Mouse (Mus musculus) mature B cell (primary cell): ENCODE results near the gene Serac1.
"Not testable (repeated sequence)": the region's sequence is repeated elsewhere in the genome, so short reads cannot be mapped to it uniquely, and the experiment has no call there.

ENCODE experiments used
- in situ Hi-C: fragments of 300-500 bp; cut with MboI; formaldehyde crosslinking; loops from 2 replicates; pipeline ENCODE4 v1.14.3; 2019

Gene Serac1

GRCm38 (mm10) chr17:6066021-6066420 lies 13.5 kb downstream of the Serac1 start:
- in situ Hi-C loops = no loop called here

GRCm38 (mm10) chr17:6063532-6063931 lies 16.0 kb downstream of the Serac1 start:
- in situ Hi-C loops = no loop called here

- in situ Hi-C loops = no loop called here
These were observed 16.7 kb downstream of the Serac1 start for GRCm38 (mm10) chr17:6062793-6063192.

- in situ Hi-C loops = no loop called here
These were observed 24.6 kb downstream of the Serac1 start for GRCm38 (mm10) chr17:6054934-6055355.

- in situ Hi-C loops = no loop called here
These were observed 26.7 kb downstream of the Serac1 start for GRCm38 (mm10) chr17:6052801-6053200.

- in situ Hi-C loops = no loop called here
These were observed 42.0 kb downstream of the Serac1 start for GRCm38 (mm10) chr17:6037507-6037906.

GRCm38 (mm10) chr17:6036872-6037271 lies 42.7 kb downstream of the Serac1 start:
- in situ Hi-C loops = no loop called here

- in situ Hi-C loops = no loop called here
These were observed 43.1 kb downstream of the Serac1 start for GRCm38 (mm10) chr17:6036458-6036857.

GRCm38 (mm10) chr17:6035661-6036060 lies 43.9 kb downstream of the Serac1 start:
- in situ Hi-C loops = no loop called here

GRCm38 (mm10) chr17:6025831-6026230 lies 53.7 kb downstream of the Serac1 start:
- in situ Hi-C loops = no loop called here

- in situ Hi-C loops = not testable (repeated sequence)
These were observed 58.2 kb downstream of the Serac1 start for GRCm38 (mm10) chr17:6021374-6021789.

- in situ Hi-C loops = no loop called here
These were observed 58.9 kb downstream of the Serac1 start for GRCm38 (mm10) chr17:6020636-6021035.

- in situ Hi-C loops = no loop called here
These were observed 59.8 kb downstream of the Serac1 start for GRCm38 (mm10) chr17:6019776-6020175.

- in situ Hi-C loops = no loop called here
These were observed 61.2 kb downstream of the Serac1 start for GRCm38 (mm10) chr17:6018348-6018747.

GRCm38 (mm10) chr17:6017268-6017667 lies 62.3 kb downstream of the Serac1 start:
- in situ Hi-C loops = no loop called here

- in situ Hi-C loops = no loop called here
These were observed 63.2 kb downstream of the Serac1 start for GRCm38 (mm10) chr17:6016213-6016780.

- in situ Hi-C loops = no loop called here
These were observed 64.6 kb downstream of the Serac1 start for GRCm38 (mm10) chr17:6014985-6015384.

- in situ Hi-C loops = no loop called here
These were observed 66.5 kb downstream of the Serac1 start for GRCm38 (mm10) chr17:6013079-6013478.

- in situ Hi-C loops = no loop called here
These were observed 69.9 kb downstream of the Serac1 start for GRCm38 (mm10) chr17:6009606-6010005.

- in situ Hi-C loops = no loop called here
These were observed 71.0 kb downstream of the Serac1 start for GRCm38 (mm10) chr17:6008590-6008989.

- in situ Hi-C loops = no loop called here
These were observed 71.6 kb downstream of the Serac1 start for GRCm38 (mm10) chr17:6007902-6008301.

GRCm38 (mm10) chr17:6007101-6007780 lies 72.3 kb downstream of the Serac1 start:
- in situ Hi-C loops = no loop called here

GRCm38 (mm10) chr17:6005638-6006471 lies 73.7 kb downstream of the Serac1 start:
- in situ Hi-C loops = no loop called here
